Mouse (Mus musculus): ENCODE measurements around the gene Fbxo40.
A peak's percentile ranks its signal among the peaks of the same experiment; 100 is the strongest.

Gene Fbxo40

DNA sequence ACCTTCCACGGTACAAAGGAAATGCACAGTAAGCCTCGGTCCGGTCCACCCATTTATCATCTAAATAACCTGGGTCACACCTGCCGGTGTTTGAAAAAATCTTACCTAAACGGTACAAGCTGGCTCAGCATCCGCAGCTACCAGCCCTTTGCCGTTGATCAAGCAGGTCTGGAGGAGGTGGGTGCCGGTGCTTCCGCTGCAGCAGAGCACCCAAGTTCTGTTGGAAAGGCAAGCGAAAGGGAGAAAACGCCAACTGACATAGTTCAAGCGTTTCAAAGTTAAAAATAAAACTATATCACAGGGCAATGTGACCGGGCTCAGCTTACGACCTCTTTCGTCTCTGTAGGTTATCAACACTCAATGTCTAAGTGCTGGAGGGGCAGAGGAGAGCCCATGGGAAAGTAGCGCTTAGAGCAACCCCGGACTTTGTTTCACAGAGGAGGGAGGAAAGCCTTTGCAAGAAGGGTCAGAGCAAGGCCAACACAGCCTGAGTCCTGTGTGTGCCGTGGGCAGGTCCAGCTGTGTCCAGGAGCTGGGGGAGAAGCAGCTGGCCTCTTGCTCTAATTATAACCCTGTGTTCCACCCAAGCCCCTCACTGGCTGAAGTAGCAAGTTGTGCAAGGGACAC is at the start of gene Fbxo40:
Gene Fbxo40 (minus strand): TSS at position 469 of the 627 bp plus-strand sequence.
- no peak for DNase-seq

DNA sequence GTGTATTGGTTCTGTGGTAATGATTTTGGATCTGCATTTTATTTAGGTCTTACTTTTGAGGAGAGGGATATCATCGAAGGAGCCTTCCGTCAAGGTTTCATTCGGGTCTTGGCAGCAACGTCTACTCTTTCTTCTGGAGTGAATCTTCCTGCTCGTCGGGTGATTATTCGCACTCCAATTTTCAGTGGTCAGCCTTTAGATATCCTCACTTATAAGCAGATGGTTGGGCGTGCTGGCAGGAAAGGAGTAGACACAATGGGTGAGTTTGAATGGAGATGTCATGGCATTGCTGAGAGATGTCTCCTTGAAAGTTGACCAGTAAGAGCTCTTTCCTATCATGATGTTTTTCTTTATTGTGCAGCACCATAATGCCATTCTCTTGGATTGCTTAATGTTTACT is 44.5 kb upstream of the Fbxo40 start:
- no peak for DNase-seq

DNA sequence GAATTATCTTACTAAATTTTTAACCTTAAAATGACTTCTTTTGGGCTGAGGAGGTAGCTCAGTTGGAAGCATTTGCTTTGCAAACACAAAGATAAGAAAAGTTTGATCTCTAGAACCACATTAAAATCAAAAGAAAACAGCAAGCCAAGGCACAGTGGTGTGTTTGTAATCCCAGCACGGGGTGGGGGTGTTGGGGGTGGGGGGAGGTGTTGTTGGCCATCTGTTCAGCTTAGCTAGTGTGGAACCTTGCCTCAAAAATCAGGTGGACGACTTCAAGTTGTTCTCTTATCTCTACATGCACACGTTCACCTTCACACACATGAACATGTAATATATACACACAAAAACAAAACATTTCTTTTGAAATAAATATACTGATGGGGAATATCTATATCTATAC is 41.7 kb upstream of the Fbxo40 start:
- DNase-seq = no peak

DNA sequence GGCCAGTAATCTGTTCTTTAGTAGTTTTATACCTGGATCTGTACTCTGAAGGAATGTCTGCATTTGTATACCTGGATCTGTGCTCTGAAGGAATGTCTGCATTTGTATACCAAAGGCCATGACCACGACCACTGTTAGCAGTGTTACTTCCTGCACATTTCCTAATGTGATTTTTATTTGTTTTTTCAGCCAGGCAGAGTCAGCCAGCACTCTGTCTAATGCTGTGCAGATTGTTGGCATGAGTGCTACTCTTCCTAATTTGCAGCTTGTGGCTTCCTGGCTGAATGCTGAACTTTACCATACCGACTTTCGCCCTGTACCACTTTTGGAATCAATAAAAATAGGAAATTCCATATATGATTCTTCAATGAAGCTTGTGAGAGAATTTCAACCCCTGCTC is 37.3 kb upstream of the Fbxo40 start:
- no peak for DNase-seq

DNA sequence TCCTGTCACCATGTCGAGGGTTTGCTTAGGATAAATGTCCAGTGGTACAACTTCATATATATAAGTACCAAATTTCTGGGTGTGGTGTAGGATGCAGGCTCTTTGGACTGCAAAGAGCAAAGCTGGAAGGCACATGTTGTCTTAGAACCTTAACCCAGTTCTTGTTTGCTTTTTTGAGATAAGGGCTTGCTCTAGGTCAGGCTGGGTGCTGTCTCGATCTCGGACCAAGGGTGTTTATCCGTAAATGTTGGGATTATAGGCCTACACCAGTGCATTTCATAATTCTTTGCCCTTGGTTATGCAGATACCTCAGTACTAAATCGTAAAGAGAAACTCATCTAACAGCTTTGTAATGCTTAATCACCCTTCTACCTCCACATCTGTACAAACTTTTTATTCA is 22.1 kb upstream of the Fbxo40 start:
- no peak for DNase-seq

DNA sequence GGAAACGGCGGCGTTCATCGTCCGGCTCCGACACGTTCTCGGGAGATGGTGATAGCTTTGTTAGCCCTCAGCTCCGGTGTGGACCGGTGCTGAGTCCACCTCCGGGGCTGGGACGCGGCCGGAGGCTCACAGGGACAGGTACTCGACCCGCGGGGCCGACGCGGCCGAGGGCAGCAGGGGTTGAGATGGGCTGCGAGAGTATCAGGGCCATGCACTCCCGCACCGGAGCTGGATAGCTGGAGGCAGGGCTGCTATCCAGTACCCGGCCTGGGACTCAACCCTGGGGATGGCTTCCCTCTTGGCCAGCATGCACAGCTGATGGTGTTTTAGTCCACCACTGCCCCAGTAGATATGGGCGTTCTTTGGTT is 21.6 kb upstream of the Fbxo40 start:
- DNase-seq = no peak

DNA sequence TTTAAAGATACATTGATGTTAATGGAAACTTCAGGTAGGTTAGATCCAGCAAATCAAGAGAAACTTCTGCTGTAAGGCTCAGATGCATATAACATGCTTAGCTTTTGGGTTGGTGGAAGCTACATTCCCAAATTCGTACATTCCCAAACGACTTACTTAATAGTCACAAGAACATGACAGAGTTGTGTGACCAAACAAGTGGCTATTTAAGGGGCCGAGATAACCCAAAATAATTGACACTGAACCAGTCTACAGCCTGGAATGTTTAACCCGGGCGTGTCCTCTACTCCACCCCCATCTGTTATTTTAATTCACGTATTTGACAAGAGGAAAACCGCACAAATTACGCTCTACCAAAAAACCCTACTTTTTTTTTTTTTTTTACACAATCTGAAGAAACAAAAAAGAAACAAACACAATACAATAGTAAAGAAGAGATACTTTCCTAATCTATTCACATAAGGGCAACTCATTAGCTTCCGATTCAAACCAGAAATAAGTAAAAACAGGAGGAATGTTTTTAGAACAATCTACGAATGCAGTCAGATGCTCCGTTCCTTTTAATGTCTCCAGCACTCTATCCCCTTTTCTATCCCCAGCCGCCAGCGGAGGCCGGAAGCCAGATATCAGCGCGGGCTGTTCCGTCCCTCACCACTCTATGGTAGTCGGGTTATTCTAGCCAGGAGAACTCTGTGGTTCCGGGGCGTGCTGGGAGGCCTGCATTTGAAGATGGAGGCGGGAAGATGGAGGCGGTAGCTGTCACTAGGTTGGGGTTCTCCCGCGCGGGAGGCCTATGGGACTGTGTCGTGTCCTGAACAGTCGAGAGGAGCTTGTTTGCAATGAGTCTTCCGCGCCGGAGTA is 21.0 kb upstream of the Fbxo40 start, which contains the start of gene Polq:
Gene Polq (plus strand): TSS at position 726 of the 861 bp plus-strand sequence.
- DNase-seq = peak; percentile 87

DNA sequence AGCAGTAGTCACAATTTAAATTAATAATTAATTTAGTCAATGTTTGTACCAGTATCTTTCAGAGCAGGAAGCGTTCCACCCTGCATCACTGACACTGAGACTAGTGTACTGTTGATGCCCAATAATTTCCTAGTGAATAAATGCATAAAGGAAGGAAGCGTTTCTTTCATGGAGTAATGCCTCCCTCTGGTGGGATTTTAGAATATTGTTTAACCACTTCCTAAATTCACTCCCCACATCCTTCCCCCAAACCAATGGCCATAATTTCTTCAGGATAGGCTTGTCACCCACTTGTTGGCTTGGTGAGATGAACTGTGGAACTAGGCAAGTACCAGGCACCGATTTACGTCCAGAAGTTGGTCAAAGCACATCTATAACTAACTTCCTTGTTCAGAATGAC is 20.1 kb upstream of the Fbxo40 start:
- DNase-seq = peak; percentile 7

DNA sequence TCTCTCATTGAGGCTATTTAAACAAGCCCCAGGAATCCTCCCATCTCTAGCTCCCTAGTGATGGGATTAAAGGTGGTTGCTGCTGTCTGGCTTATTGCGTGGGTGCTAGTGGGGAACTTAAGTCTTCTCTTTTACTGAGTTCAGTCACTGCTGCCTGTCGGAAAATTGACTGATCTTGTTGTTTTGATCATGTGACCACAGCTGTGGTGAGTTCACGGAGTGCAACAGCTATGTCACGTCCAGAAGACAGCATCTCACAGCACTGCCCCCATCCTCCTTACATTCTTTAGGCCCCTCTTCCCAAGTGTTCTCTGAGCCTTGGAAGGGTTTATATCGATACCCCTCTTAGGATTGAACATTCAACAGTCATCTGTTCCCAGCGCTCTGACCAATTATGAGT is 19.0 kb upstream of the Fbxo40 start:
- DNase-seq = no peak

DNA sequence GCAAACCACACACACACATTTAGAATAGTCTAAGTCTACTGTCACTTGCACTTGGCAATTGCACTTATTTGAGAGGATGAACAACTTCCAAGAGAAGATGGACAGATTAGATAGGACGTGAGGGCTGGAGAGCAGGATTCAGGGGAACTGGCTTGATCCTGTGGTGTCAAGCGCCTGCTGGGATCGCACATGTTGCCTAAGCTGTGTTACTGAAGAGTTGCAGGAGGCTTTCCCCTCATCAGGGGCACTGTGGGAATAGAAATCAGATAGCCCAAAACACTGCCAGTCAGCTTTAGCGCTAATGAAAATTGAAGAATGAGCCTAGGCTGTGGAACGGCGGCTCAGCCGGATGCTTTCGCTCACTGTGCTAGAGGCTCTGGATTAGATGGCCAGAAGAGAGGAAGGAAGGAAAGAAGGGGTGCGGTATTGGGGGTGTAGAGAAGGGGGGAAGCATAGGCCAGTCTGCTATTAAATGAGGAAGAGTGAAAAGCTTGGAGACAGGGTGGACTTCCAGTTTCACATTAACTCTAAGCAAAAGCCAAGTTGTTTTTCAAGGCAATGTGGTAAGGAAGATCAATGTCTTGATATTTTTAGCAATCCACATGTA is 9.2 kb upstream of the Fbxo40 start:
- DNase-seq = no peak

DNA sequence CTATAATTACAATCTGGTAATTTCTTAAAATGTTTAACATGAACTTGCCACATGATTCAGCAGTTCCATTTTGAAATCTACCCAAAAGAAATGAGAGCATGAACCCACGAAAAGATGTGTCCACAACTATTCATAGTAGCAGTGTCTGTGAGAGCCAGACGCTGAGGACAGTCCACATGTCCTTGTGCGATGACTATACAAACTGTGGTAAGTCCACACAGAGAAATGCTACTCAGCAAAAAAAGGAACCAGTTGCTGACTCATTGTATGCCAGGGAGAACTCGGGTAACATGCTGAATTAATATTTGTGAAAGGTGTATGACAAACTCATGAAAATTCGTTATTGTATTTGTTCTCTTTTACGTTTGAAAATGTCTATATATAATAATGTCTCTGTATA is 7.4 kb upstream of the Fbxo40 start:
- DNase-seq = no peak

DNA sequence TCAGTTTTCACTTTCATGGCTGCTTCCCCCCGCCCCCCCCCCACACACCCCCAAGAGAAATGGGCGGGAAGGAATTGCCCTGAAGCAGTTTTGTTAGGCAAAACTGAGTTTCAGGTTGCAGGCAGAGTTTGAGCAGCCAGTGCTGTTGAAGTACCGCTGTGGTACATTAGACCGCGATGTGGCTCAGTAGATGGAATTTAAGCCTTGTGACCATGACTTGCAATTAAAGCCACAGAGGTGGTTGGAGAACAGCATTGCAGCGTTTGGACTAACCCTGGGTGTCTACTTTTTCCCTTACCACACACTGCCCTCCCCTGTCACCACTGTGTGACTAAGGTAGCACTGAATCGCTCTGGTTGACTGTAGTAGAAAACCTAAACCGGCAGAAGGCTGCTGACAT is 774 bp downstream of the Fbxo40 start:
- DNase-seq = no peak

DNA sequence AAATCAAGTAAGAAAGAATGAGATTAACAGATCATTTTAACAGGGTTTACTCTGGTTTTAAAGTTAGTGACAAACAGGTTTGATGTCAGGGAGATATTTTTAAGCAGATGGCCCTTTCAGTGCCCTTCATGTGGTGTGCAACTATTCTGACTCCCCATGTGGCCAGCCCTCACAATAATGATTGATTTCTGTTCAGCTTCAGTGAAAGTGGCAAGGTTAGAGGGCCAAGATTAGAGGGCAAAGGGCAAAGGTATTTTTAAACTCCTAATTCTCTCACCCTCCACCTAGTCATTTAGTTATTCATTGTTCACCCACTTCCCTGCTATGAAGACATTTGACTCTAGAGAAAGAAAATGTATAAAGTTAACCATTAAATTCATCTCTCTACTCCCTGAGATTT is 2.2 kb downstream of the Fbxo40 start:
- no peak for DNase-seq

DNA sequence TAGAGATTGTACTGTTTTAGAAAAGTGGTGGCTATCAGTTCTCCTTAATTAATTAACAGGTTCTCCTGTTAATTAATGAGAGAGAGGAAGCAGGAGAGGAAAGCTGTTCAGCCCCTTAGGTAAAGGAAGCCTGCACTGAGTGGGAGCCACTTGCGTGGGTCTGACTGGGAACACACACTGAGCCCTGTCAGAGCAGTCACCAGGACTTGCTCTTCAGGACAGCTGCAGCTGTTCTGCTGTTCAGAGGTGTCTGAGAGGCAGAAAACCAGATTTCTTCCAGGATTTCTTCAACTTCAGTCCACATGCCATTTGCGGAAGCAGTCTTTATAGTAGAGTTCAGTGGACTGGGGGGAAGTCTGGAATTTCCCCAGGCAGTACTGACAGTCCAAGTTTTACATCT is 2.9 kb downstream of the Fbxo40 start:
- DNase-seq = no peak

DNA sequence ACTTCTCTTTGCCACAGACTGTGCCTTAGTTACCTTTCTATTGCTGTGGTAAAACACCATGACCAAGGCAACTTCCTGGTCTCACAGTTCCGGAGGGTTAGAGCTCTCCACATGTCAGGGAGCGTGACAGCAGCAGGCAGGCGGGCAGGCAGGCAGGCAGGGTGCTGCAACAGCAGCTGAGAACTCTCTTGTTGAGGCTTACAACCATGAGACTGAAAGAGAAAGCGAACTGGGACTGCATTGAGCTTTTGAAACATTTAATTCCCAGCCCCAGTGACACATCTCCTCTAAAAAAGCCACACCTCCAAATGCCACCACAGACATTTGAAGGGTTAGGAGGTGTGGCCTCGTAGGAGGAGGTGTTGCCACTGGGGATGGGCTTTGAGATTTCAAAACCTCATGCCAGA is 4.6 kb downstream of the Fbxo40 start:
- no peak for DNase-seq

DNA sequence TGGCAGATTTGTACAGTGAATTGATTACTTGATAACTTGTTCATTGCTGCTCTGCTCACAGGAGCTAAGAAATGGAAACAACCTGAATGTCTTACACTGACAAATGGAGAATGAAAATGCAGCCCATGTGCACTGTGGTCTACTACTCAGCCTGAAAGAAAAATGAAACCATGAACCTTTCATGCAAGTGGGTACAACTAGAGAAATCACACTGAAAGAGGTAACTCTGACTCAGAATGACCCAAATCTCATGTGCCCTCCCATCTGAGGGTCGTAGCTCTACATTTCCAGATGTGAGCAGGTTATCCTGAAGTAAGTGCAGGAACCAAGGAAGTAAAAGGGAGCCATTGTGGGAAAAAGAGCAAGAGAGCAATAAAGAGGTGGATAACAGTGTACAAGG is 6.5 kb downstream of the Fbxo40 start:
- no peak for DNase-seq

DNA sequence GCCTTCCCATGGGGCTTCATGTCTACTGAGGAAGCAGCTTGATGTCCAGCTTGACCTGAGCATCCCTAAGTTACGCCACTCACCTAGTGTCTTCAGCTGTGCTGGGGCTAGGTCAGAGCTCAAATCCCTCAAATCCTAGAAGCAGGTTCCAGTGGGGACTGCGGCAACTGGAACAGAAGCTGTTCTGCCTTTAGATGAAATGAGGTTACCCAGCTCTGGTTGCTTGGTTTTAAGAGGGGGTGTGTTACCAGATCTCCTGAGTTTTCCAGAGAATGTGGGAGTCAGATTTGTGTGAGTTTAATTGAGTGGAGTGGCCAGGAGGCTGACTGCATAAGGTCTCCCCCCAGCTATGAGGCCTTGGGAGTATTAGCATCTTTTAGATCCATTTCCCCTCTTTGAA is 11.1 kb downstream of the Fbxo40 start:
- DNase-seq = no peak

DNA sequence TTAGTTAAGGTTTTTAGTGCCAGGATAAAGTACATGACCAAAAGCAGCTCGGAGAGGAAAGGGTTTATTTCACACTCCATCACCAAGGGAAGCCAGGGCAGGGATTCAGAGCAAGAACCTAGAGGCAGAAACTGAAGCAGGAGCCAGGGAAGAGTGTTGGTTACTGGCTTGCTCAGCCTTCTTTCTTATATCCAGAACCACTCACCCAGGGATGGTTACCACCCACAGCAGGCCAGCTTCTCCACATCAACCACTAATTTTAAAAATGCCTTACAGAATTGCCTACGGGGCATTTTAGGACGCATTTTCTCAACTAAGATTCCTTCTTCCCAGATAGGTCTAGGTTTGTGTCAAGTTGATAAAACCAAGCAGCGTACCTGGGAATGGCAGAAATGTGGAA is 26.9 kb downstream of the Fbxo40 start:
- no peak for DNase-seq

DNA sequence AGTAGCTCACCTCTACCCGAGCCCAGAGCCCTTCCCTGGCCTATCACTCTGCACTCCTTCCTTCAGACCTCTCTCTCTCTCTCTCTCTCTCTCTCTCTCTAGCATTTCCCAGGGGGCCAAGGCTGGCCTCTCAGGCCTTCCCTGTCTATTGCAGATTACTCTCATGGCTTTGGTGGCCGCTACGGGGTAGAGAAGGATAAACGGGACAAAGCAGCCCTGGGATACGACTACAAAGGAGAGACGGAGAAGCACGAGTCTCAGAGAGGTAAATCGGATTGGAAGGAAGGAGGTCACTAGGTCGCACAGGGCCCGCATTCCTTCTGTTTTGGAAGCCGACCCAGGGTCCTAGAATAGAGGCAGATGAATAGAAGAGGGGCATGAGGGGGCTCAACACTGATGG is 35.2 kb downstream of the Fbxo40 start:
- DNase-seq = no peak

DNA sequence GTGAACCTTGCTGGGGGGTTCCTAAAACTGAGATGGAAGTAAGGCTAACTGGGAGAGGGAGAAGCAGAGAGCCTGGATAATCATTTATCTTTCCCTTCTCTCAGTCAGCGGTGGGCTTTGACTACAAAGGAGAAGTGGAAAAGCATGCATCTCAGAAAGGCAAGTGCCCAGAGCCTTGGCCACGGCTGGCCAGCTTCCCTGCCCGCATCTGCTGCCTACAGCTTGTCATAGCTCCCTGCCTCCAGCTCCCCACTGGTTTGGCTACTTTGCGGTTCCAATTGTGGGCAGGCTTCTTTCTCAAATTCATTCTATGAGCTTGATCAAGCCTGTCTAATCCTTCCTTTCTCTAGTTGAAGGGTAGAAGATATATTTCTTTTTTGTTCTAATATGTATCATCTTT is 39.2 kb downstream of the Fbxo40 start:
- DNase-seq = no peak

DNA sequence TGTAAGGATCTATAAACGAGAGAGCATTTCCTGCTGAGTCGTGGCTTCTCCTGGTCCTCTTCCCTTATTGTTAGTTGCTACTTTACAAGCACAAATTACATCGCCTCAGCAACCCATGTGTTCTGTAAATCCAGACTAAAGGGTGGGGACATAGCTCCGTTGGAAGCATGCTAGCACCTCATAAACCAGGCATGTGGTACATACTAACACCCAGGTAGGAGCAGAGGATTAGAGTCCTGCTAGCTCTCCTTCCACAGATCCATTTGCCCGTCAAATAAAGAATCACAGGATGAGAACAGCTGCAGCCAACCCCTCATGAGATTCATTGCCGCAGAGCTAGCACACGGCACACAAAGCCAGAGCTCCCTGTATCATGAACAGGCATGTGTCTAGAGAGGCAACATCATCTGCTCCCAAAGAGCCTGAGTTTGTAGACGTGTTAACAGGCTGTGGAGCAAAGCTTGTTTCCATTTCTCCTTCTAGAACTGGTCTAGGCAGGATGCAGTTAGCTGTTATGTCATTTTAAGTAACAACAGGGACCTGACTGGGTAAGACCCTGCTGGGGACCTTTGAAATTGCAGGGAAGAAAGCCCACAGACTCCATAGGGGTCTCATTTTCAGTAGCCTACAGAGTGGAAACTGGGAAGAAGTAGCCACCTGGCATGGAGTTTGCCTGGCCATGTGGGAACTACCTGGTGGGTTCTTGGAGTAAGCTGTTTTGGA is 40.5 kb downstream of the Fbxo40 start:
- no peak for DNase-seq

DNA sequence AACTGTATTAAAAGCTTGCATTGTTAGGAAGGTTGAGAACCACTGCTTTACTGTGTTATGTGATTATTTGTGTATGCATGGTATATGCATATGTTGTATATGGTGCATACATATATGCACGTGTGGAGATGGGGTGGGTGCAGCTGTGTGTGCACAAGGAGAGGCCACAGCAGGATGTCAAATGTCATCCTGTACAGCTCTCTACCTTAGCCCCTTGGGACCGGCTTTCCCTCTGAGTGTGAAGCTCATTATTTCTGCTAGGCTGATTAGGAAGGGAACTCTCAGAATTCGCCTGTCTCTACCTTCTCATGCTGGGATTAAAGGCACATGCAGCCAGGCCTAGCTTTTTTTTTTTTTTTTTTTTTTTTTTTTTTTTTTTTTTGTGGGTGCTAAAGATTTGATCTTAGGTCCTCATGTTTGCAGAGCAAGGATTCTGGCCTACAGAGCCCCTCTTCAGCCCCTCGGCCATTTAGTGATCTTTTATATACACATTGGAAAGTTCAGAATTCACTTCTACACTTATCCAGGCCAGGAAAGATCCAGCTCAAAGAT is 42.5 kb downstream of the Fbxo40 start:
- no peak for DNase-seq

DNA sequence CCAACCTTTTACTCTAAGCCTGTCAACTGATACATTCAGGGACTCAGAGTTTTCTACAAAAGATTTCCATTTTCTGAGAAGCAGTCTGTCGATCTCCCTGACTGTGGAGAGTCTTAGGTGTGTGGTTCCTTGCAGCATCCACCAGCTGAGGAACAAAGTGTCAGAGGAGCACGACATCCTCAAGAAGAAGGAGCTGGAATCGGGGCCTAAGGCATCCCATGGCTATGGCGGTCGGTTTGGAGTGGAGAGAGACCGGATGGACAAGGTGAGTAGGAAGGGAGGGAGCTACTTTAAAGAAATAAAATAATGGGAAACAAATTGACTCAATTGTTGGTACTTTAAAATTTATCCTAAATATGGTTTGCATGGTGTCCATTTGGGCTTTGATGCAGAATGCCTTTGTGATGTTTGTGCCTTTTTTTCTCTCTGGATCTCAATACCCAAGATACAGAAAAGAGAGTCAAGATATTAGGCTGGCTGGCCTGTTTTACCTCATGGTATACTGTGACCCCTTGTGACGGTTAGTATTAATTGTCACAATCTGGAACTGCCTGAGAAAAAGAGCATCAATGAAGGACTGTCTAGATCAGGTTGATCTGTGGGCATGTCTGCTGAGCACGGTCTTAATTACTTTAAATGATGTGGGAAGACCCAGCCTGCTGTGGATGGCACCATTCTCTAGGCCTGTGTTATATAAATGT is 43.7 kb downstream of the Fbxo40 start:
- no peak for DNase-seq

Measured in right cerebral cortex, postnatal 25 days (tissue).